Mouse (Mus musculus): Measurements from ENCODE around the gene Srrt. TPM values are rescaled to one million over a fixed set of nuclear protein-coding genes. Genes with fewer than 3 reads are reported as not detected.

The Srrt gene
- polyA plus RNA-seq (2012; rRNA removed): 270 and 293 TPM in 2 replicates

DNA sequence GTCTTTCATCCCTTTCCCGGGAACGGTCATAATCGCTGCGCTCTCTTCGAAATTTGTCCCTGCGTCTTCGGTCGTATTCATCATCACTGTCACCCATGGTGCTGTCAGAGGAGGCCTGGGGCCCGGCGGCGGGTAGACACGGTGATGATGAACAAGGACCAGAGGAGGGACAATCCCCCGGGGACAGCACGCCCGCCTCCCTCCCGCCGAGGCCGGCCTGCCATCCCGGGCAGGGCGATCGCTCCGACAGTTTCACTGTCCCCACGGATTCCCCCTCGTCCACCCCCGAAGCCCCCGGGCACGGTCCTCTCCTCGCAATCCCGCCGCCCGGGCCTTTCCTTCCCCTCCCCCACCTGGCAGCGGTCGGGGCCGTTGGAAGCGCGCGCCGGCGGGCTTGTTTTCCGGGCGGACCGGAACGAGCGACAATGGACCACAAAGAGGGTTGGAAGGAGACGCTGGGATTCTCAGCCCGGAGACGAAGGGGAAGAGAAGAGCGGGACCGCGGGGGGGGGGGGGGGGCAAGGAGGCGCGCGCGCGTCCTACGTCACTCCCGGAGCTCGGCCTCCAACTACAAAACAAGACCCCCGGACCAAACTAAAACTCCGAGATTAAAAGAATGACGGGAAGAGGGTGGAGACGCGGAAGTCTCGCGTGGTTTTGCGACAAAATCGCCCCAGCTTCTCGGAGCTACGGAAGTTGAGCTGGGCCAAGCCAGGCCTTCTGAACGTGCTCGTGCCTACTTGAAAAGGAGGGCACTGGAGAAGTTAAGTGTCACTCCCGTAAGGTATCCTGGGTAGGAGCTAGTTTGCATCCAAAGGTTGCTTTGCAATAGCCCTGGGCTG, at the start of gene Srrt:
Gene Srrt, minus strand, starts transcription at position 604 of the 842 bp plus-strand sequence.

DNA sequence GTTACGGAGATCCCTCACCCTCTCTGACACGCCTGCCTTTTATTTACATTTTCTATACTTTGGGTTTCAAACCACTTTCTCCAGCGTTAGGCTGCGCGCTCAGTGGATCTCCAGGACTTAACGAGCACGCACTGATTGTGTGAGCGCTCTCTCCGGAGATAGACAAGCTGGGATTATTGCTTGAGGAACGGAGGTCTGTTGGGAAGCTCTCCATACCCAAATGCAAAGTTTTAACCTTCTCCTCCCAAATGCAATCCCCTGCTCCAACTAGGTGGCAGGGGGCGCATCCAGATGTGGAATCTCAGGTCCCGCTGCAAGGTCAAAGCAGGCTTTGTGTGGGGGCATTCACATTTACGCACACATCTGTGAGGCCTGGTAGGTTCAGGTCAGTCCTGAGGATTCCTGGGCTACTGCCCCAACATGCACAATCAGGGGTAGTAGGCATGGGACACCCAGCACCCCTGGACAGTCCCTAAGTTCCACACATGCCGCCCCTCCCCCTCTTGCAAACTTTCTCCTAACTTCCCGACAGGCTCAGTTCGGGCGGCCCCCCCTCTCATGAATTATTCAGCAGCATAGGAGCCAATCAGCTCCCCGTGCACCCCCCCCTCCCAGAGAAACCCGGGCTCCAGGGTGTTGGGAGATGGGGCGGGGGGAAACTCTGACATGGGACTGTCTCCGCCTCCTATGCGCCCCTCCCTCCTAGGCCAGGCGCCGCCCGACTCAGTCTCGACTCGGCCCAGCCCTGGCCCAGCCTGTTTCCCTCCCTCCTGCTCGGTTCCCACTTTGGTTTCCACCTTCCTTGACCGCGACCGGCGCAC, 42.1 kb upstream of the Srrt start, which contains the start of gene Ephb4:
Gene Ephb4, plus strand, starts transcription at position 726 of the 821 bp plus-strand sequence.

DNA sequence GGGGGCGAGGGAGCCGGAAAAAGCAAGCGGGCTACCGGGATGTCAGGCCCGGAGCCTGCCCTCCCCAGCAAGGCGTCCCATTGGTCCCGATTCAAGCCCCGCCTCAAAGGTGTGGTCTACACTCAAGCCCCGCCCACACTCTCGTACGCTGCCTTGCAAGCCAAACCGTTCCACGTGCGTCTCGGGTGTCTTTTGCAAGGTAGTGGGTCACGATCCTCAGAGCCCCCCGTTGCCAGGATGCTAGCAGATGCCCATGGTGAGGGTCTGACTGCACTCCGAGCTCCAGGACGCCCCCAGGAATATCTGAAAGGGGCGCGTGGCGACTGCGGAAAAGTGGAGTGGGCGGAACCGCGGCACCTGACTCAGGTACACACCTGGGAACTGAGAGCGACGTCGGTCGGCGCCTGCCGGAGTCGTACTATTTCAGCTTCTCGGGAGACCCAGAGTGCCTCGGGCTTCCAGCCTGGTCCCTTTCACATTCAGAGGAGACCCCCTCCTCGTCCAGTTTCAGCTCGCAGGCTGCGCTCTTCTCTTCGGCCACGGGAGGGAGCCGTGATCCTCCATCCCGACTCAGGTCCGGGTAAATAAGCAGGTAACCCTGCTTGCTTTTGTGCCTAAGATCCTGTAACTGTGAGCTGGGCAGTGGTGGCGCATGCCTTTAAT, 26.2 kb upstream of the Srrt start, which contains the start of gene Slc12a9:
Gene Slc12a9, minus strand, starts transcription at position 86 of the 663 bp plus-strand sequence.

DNA sequence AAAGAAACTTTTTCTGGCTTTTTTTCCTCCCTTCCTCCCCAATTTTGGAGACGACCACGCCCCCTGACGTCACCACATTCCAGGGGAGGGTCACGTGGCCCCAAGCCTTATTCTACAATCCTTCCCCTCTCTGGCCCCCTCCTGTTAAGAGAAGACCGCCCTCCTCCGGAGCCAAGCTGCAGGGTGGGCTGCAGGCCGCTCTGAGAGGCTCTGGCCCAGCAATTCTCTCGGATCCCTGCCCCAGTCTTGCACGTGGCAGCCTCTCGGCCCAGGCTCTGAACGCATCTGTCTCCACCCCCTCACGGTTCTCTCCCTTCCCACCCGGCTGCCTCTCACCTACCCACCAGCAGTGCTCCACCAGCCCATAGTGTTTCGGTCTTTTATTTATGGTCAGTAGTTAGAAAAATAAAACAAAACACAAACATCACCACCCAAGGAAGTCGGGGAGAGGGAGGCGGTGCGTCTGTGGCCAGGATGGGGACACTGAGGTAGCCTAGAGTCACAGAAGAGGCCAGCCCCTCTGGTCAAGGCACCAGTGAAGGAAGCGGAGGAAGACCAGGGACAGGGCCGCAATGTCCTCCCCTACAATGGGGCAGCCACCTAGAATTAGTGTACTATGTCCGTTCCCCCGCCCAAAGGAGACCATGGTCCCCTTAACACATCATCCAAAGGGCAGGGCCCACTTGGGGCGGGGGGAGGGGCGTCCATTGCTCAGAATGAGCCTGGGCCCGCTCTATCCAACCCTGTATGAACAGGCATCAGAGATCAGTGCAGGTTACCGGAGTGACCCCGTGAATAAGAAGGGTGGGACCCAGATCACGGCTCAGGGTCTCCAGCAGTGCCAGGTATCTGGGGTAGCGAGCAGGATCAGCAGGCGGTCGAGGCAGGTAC, 7.0 kb upstream of the Srrt start, which contains the start of gene Trip6:
Gene Trip6, minus strand, starts transcription at position 212 of the 891 bp plus-strand sequence.

DNA sequence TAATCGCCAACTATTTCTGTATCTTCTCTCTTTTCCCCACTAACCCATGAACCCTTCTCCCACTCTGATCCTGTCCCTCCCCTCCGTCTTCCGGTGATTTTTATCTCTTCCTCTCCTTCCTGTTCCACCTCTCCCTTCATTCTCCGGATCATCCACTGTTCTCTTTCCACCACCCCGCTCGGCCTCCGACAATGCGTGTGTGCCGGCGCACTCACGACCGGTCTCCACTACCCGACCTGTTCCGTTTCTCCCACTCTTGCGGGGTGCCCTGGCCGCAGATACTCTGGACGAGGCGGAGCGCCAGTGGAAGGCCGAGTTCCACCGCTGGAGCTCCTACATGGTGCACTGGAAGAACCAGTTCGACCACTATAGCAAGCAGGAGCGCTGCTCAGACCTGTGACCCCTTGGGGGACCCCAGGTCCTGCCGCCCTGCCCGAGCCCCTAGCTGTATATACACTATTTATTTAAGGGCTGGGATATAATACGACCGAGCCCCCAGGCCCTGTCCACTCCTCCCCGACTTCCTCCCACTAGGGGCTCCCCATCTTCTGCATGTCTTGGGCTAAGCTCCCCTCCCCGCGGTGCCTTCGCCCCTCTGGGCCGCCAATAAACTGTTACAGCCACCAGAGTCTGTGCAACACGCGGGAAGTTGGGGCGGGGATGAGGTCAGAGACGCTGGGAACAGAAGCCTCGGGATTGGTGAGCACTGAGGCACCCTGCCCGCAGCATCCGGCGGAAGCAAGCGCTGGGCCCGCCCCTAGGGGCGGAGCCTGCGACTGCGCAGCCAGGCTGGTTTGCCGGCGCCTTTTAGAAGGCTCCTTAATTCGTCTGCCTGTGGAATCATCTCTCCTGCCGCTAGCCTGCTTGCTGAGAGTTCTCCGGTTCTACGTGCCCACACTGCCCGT, 13.4 kb downstream of the Srrt start, which contains the start of gene Ufsp1:
Gene Ufsp1, plus strand, starts transcription at position 791 of the 905 bp plus-strand sequence.

DNA sequence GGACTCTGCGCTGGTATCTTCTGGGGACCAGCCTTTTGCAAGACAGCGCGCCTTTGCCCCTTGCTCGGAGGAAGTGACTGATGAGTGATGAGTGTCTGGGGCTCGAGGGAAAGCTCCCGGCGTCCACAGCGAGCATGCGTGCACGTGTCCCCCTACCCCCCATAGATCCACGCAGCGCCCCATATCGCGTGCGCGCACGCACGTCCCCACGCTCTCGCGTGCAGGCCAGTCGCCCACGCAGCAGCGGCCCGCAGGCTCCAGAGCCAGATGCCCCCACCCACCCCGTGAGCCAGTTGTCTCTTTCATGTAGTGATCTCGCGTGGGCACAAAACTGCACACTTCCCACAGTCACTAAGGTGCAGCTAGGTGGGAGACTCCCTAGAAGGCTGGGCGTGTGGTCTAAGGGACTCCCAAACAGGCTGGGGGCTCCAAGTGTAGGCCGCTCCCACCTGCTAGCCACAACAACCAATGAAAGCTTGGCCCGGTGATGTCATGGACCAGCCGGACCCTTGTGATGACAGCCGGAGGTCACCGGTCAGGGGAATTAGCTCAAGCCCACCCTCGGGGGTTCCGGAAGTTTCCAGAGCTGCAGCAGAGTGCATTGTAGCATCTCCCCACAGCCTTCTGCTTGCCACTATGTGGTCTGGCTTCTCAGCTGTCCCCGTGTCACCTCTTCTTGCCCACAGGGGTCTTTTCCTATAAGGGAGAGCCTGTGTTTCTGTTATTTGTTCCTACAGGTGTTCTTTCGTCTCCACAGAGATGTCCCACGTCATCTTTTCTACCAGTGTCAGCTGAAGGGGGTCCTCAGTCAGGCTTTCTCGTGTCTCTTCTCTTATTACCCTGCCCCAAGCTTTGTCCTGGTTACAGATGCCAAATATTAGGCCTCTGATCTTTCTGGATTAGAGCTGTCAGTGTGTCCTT, 20.2 kb downstream of the Srrt start, which contains the start of gene Ache:
Gene Ache, plus strand, starts transcription at position 488 of the 921 bp plus-strand sequence.

Other genes starting within 250 kb of the Srrt start
- 2.2 and 3.3 TPM in 2 replicates for gene Serpine1, start 235.4 kb downstream of the Srrt start, polyA plus RNA-seq (2012; rRNA removed)
- 1.8 TPM in 2 replicates for gene Trim56, start 191.5 kb downstream of the Srrt start, polyA plus RNA-seq (2012; rRNA removed)
- gene Muc3, start 158.4 kb downstream of the Srrt start, polyA plus RNA-seq (2012; rRNA removed): not detected in 2 replicates
- 0.80 and 1.2 TPM in 2 replicates for gene Muc3a, start 95.3 kb downstream of the Srrt start, polyA plus RNA-seq (2012; rRNA removed)
- gene Ache, start 20.2 kb downstream of the Srrt start, polyA plus RNA-seq (2012; rRNA removed): 16.9 and 25.6 TPM in 2 replicates
- gene Ufsp1, start 13.0 kb downstream of the Srrt start, polyA plus RNA-seq (2012; rRNA removed): 10.2 and 11.9 TPM in 2 replicates
- 30.8 and 46.3 TPM in 2 replicates for gene Trip6, start 6.7 kb upstream of the Srrt start, polyA plus RNA-seq (2012; rRNA removed)
- 27.5 and 30.6 TPM in 2 replicates for gene Slc12a9, start 25.9 kb upstream of the Srrt start, polyA plus RNA-seq (2012; rRNA removed)
- gene Ephb4, start 42.4 kb upstream of the Srrt start, polyA plus RNA-seq (2012; rRNA removed): 17.8 and 30.7 TPM in 2 replicates
- gene Zan, start 169.4 kb upstream of the Srrt start, polyA plus RNA-seq (2012; rRNA removed): 0.26 and 0.64 TPM in 2 replicates
- gene Pop7, start 194.8 kb upstream of the Srrt start, polyA plus RNA-seq (2012; rRNA removed): 63.7 and 67.0 TPM in 2 replicates
- gene Gigyf1, start 210.9 kb upstream of the Srrt start, polyA plus RNA-seq (2012; rRNA removed): 56.8 and 62.1 TPM in 2 replicates
- gene Epo, start 225.6 kb upstream of the Srrt start, polyA plus RNA-seq (2012; rRNA removed): not detected in 2 replicates
- 859 and 883 TPM in 2 replicates for gene Gnb2, start 225.8 kb upstream of the Srrt start, polyA plus RNA-seq (2012; rRNA removed)
- gene Actl6b, start 245.8 kb upstream of the Srrt start, polyA plus RNA-seq (2012; rRNA removed): 237 and 255 TPM in 2 replicates

Data from central nervous system, embryonic 14 days (tissue).